Mouse (Mus musculus) bone marrow macrophage, adult 2 months (primary cell): ENCODE data around the gene Csrp3.

Experiments used
- CTCF ChIP-seq: IDR thresholded peaks from 2 replicates; pipeline ENCODE4 v1.5.1; 2012; ENCODE audit warnings: low read depth, mild to moderate bottlenecking, low read length, moderate library complexity
- POLR2A ChIP-seq: IDR thresholded peaks from 2 replicates; pipeline ENCODE4 v1.6.1; 2012; ENCODE audit warnings: mild to moderate bottlenecking, low read depth, low read length, borderline replicate concordance

DNA sequence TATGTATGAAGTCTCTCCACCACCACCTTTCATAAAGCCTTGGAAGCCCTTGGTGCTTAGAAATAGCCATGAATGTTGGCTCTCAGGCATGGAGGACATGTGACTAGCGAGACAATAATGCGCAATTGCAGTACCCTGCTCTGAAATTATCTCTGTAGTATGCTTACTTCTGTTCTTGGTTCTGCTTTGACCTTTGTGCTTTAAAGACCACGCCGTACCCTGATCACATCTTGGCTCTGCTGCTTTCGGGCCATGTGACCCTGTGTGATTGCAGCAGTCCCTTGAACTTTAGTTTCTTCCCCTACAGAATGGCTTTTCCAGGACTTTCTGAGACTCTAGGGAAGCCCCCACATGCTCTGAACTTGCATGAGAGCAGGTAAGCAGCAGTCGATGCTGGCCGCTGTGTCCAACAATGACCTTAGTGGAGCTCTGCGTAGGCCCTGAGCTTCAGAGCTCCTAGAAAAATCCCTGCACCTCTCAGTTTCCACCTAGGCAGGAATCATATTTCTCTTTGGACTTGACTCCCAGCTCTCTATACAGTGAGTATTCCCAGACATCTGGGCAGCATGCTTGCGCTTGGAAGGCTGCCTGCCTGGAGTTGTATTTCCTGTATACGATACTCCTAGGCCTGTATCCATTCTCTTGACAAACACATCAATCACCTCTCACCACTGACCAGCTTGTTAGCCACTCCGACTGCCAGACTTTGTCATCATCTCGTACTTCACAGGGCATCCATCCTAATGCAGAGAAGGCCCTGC lies 2.4 kb downstream of the Csrp3 start:
- TF ChIP-seq POLR2A, result no peak
- no peak for TF ChIP-seq CTCF
